Mouse (Mus musculus): ENCODE data around the gene Idh3a.

GRCm38 (mm10) chr9:54568732-54569131 lies 17.4 kb upstream of the Idh3a start:
- TF ChIP-seq CTCF (IDR thresholded peaks at IDR 0.05; ENCODE audit: low read depth, low read length) (no peak), EP300 (IDR thresholded peaks at IDR 0.05; ENCODE audit: insufficient read depth, low read depth, low read length) (no peak)
